Mouse (Mus musculus) midbrain, embryonic 13.5 days (tissue): Measurements from ENCODE around the gene Astn2. TPM values are rescaled to one million over a fixed set of nuclear protein-coding genes. Genes with fewer than 3 reads are reported as not detected.

ENCODE experiments used
- ATAC-seq: fragments of 200-750 bp; cut with Nextera tagmentation; 2 replicates; pipeline ENCODE4 v1.8.0; 2017; ENCODE audit warnings: mild to moderate bottlenecking, moderate TSS enrichment, moderate library complexity
- H3K27ac ChIP-seq: fragments of 300-500 bp; sonication (generic); 2 replicates; pipeline ENCODE4 v1.5.1; 2015; ENCODE audit warnings: inconsistent platforms, mild to moderate bottlenecking, moderate library complexity
- H3K27me3 ChIP-seq: fragments of 300-500 bp; sonication (generic); 2 replicates; pipeline ENCODE4 v1.6.1; 2015; ENCODE audit warnings: mild to moderate bottlenecking, inconsistent platforms
- H3K36me3 ChIP-seq: fragments of 300-500 bp; sonication (generic); 2 replicates; pipeline ENCODE4 v1.6.1; 2015; ENCODE audit warnings: mild to moderate bottlenecking, inconsistent platforms
- H3K4me1 ChIP-seq: fragments of 300-500 bp; sonication (generic); replicated peaks from 2 replicates; pipeline ENCODE4 v1.6.1; 2015; ENCODE audit warnings: inconsistent platforms
- H3K4me2 ChIP-seq: fragments of 300-500 bp; sonication (generic); replicated peaks from 2 replicates; pipeline ENCODE4 v1.6.1; 2015; ENCODE audit warnings: moderate library complexity, mild to moderate bottlenecking, inconsistent platforms
- H3K4me3 ChIP-seq: fragments of 300-500 bp; sonication (generic); replicated peaks from 2 replicates; pipeline ENCODE4 v1.5.1; 2015; ENCODE audit warnings: mild to moderate bottlenecking, inconsistent platforms
- H3K9ac ChIP-seq: fragments of 300-500 bp; sonication (generic); replicated peaks from 2 replicates; pipeline ENCODE4 v1.6.1; 2015; ENCODE audit warnings: mild to moderate bottlenecking, inconsistent platforms
- H3K9me3 ChIP-seq: fragments of 300-500 bp; sonication (generic); 2 replicates; pipeline ENCODE4 v1.6.1; 2016; ENCODE audit warnings: mild to moderate bottlenecking, inconsistent platforms
- WGBS: fragments of 180-500 bp; shearing (Covaris S2); methylation state at CpG from one replicate; pipeline ENCODE4 v1.1.7; 2015; 5-methylcytosine and 5-hydroxymethylcytosine counted together
- polyA plus RNA-seq: library from polyadenylated mRNA; unstranded; fragments of >200 nt; fragmentation: Nextera tagmentation; extraction: Ambion mirVana; gene quantifications from 2 replicates; pipeline ENCODE4 v1.2.1, GENCODE M21; 2015

Astn2 gene
- polyA plus RNA-seq, 1 experiment from 2014 or later = 3.0 TPM

DNA sequence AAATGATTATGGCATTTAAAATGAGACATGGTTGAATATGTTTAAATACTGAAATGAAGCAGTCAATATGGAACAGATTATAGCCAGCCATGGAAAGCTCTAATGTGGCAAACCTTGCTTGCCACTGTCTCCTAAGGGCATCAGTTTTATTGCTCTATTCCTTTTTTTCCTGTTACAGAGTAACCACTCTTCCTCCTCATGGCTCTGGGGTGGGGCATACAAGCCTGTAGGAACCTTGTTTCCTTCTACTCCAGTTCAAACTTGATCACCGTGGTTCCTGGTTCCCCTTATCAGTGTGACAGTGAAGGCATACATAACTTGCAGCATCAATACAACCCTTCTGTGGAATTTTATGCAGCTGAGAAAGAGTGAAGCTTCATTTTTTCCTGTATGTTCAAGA, 517.5 kb downstream of the Astn2 start:
- Histone ChIP-seq H3K9me3 (no peaks in the 10 kb centered on the region), H3K4me2 (no peak overlapping the region), H3K4me1 (peaks cover 11% of the 10 kb centered on the region), H3K4me3 (no peak overlapping the region), H3K9ac (no peak overlapping the region), H3K36me3 (no peaks in the 10 kb centered on the region), H3K27ac (no peak overlapping the region), H3K27me3 (no peaks in the 10 kb centered on the region)
- ATAC-seq = no peak
- WGBS = 92% methylated on average over 1 of the region's 1 CpGs

DNA sequence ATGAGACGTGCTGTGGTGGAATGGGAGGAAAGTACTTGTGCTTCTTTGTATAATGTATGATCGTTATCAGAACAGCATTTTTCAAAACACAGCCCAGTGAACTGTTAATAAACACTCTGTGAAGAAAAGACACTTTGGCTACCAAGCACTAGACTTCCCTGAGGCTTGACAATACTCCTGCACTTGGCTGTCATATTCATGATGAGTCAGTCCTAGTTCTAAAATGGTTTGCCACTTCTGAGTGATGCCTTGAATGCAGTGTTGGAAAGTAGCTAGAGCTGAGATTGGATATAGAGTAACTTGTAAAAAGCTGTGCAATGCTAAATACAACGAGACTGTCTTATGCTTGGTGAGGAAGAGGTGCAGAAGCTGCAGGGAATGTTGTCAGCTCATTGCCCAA, 518.5 kb downstream of the Astn2 start:
- no peak overlapping the region for H3K4me2 ChIP-seq
- no peaks in the 10 kb centered on the region for H3K36me3 ChIP-seq
- no peak overlapping the region for H3K27ac ChIP-seq
- no peaks in the 10 kb centered on the region for H3K9me3 ChIP-seq
- peaks cover 11% of the 10 kb centered on the region for H3K4me1 ChIP-seq
- no peak overlapping the region for H3K4me3 ChIP-seq
- H3K27me3 ChIP-seq = no peaks in the 10 kb centered on the region
- no peak overlapping the region for H3K9ac ChIP-seq
- 90% methylated on average over 3 of the region's 3 CpGs for WGBS
- ATAC-seq = no peak

DNA sequence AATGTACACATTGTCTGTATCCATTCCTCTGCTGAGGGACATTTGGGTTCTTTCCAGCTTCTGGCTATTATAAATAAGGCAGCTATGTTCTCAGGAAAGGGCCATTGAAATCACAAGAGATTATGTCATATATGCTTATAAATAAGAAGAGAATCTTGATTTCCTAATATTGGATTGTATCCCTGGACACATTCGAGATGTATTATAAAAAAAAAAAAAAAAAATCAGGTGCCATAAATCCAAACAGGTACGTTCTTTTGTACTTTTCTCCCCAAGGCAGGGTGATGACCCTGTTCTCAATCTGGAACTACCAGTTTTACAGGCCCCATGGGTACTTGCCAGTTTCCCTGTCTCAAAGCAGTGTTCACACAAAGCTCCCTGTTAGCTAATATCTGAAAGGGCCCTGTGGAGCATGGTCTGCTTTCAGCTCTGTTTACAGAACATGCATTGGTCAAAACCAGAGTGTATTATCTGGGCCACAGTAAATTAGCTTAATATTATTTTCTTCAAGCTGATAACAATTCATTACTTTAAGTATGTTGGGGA, 530.1 kb downstream of the Astn2 start:
- Histone ChIP-seq H3K27ac (no peak overlapping the region), H3K4me2 (no peak overlapping the region), H3K4me1 (no peaks in the 10 kb centered on the region), H3K9ac (no peak overlapping the region), H3K9me3 (no peaks in the 10 kb centered on the region), H3K27me3 (no peaks in the 10 kb centered on the region), H3K4me3 (no peak overlapping the region), H3K36me3 (no peaks in the 10 kb centered on the region)
- no peak for ATAC-seq
- WGBS = 84% methylated on average over 2 of the region's 2 CpGs

DNA sequence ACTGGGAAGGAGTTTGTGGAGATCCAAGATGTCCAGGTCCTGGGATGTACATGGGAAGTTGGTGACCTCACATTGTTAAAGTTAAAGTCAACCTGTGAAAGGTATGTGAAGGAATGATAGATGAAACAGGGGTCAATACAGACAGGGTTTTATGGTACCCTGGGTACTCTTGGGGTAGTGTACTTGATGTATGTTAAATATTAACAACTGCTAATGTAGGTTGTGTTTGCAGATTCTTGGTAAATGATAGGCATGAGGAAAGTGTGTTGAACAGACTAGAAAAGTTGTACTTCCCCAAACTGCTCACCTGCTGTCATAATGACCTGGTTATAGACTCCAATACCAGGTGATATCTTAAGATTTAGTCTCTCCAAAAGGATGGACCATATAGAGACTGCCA, 539.9 kb downstream of the Astn2 start:
- no peak for ATAC-seq
- H3K27me3 ChIP-seq = no peaks in the 10 kb centered on the region
- H3K4me1 ChIP-seq = no peaks in the 10 kb centered on the region
- H3K9ac ChIP-seq = no peak overlapping the region
- H3K4me2 ChIP-seq = no peak overlapping the region
- H3K27ac ChIP-seq = no peak overlapping the region
- no peaks in the 10 kb centered on the region for H3K36me3 ChIP-seq
- no peaks in the 10 kb centered on the region for H3K9me3 ChIP-seq
- no peak overlapping the region for H3K4me3 ChIP-seq

DNA sequence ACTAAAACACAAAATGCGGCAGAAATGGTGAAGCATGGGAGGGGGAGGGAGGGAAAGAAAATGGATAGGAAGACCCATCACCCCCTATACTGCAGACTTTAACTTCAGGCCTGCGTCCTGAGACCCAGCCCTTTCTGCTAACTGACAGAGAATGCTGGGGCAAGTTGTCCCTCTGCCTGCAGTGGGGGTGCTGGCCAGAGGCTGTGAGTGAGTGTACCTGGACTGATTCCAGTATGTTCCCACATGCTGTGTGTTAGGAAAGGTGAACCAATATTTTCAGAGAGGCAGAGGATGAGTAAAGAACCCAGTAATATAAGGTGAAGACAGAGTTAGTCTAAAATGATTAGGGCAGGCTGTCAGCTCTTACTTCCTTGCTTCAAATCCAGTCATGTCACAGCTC, 561.2 kb downstream of the Astn2 start:
- H3K9me3 ChIP-seq = no peaks in the 10 kb centered on the region
- no peaks in the 10 kb centered on the region for H3K36me3 ChIP-seq
- ATAC-seq = no peak
- H3K4me3 ChIP-seq = no peak overlapping the region
- no peak overlapping the region for H3K27ac ChIP-seq
- H3K4me1 ChIP-seq = peaks cover 19% of the 10 kb centered on the region
- no peak overlapping the region for H3K4me2 ChIP-seq
- peaks cover 82% of the 10 kb centered on the region for H3K27me3 ChIP-seq
- no peak overlapping the region for H3K9ac ChIP-seq
- WGBS = 82% methylated on average over 2 of the region's 2 CpGs

DNA sequence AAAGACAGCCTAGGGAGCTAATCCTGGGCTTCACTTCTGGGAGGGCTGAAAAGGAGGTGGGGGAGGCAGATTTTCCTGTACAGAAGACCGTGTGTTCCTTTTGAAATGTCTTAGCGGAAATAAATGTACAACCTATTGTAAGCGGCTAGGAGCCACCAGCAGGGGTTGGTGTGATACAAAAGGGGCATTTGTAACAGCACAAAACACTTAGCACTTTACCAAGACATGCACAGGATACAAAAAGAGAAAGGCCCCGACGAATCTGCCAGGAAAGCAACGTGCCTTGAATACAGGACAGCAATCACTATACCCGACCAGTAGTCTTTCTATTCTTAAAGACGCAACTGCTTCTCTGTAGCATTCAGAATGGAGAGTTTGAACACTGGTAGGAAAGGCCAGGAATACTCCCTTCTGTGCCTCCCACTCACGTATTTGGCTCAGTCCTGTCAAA, 564.8 kb downstream of the Astn2 start:
- H3K27me3 ChIP-seq = peaks cover 86% of the 10 kb centered on the region
- no peaks in the 10 kb centered on the region for H3K9me3 ChIP-seq
- no peak overlapping the region for H3K4me3 ChIP-seq
- peak; percentile 92 for ATAC-seq
- H3K4me2 ChIP-seq = no peak overlapping the region
- H3K9ac ChIP-seq = no peak overlapping the region
- 5% methylated on average over 9 of the region's 9 CpGs for WGBS
- H3K27ac ChIP-seq = 0 out of 2 replicates have a peak overlapping the region, but pooled peaks have one; percentile 15
- no peaks in the 10 kb centered on the region for H3K36me3 ChIP-seq
- H3K4me1 ChIP-seq = peaks cover 22% of the 10 kb centered on the region

DNA sequence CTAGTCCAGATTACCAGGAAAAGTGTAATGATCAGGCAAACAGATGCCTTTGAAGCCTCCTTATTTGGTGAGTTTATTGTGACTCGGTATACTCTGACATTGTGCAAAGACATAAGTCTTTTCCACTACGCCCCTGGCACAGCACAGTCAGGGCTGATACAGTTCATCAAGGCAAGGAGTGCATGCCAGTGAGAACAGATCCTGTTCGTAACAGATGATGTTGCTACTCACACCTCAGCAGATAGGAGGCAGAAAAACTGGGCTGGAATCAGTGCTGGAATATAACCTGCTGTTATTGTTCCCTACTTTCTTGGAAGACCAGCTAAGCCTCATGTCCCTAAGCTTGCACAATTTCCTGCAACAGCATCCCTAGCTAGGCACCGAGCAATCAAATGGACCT, 565.6 kb downstream of the Astn2 start:
- no peaks in the 10 kb centered on the region for H3K36me3 ChIP-seq
- ATAC-seq = peak; percentile 16; the same call in 1 of the 2 replicates

DNA sequence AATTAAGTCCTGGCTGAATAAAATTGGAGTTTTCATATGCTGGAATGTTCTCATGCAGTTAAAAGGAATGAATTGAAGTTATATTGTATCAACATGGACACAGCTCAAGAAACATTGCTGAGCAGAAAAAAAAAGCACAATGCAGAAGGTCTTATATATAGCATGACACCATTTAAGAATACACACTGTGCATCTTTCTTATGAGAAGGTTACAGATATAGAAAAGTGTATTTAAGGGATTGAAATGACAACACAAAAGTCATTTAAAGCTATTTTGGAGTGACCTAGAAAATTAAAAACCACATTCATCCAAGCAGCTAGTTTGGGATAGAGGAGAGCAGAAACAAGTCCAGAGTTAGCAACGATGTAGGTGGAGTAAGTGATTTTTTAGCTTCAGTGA, 571.4 kb downstream of the Astn2 start:
- H3K27me3 ChIP-seq = peaks cover 70% of the 10 kb centered on the region
- no peak overlapping the region for H3K4me2 ChIP-seq
- H3K9ac ChIP-seq = no peak overlapping the region
- H3K4me3 ChIP-seq = no peak overlapping the region
- H3K4me1 ChIP-seq = 0 out of 2 replicates have a peak, but pooled peaks cover 6% of the 10 kb centered on the region
- H3K27ac ChIP-seq = no peak overlapping the region
- H3K9me3 ChIP-seq = no peaks in the 10 kb centered on the region
- no peaks in the 10 kb centered on the region for H3K36me3 ChIP-seq
- ATAC-seq = no peak
- 88% methylated on average over 1 of the region's 1 CpGs for WGBS

More for the DNA sequence above, 565.6 kb downstream of the Astn2 start:
- peaks cover 22% of the 10 kb centered on the region for H3K4me1 ChIP-seq
- peak overlapping the region; percentile 12; the same call in 1 of the 2 replicates for H3K27ac ChIP-seq
- H3K4me2 ChIP-seq = no peak overlapping the region
- no peak overlapping the region for H3K4me3 ChIP-seq
- peaks cover 85% of the 10 kb centered on the region for H3K27me3 ChIP-seq
- H3K9ac ChIP-seq = no peak overlapping the region
- H3K9me3 ChIP-seq = no peaks in the 10 kb centered on the region
- WGBS = 55% methylated on average over 4 of the region's 4 CpGs

DNA sequence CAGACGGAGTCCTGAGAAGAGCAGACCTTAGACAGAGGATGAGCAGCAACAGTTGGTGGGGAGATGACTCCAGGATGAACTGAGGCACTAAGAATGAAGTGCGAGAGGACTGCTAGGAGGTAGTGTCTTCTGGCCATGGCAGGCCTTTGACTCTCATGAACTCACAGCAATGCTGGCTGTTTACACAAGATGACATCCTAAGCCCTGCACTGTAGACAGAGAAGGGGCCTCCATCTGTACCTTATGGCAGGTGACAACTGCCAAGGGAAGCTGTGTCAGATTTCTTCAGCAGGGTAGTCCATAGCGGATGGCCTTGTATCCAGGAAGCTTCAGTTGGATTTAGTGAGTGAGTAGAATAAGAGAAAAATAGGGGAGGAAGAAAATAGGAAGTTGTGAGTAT, 572.5 kb downstream of the Astn2 start:
- H3K4me1 ChIP-seq = 0 out of 2 replicates have a peak, but pooled peaks cover 6% of the 10 kb centered on the region
- H3K4me2 ChIP-seq = no peak overlapping the region
- ATAC-seq = no peak
- no peaks in the 10 kb centered on the region for H3K9me3 ChIP-seq
- no peak overlapping the region for H3K9ac ChIP-seq
- no peak overlapping the region for H3K4me3 ChIP-seq
- H3K27me3 ChIP-seq = peaks cover 59% of the 10 kb centered on the region
- no peaks in the 10 kb centered on the region for H3K36me3 ChIP-seq
- 89% methylated on average over 3 of the region's 3 CpGs for WGBS
- H3K27ac ChIP-seq = no peak overlapping the region

DNA sequence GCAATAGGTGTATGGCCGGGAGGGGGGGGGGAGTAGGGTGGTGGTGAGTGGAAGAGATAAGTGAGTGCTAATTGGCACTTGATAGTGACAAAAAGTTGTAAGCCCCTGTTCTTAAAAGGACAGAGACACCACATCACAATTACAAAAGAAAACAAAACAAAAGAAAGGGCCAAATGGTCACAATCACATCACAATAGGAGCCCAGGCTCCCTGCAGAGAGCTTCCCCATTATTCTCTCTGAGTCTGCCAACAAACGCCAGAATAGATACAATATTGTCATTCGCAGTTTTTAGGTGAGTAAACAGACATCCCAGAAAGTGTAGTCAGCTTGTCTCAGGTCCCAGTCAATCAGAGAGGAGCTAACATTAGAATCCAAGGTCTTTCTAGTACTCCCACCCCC, 573.9 kb downstream of the Astn2 start:
- under 1% methylated on average over 3 of the region's 3 CpGs for WGBS
- no peak overlapping the region for H3K4me3 ChIP-seq
- peaks cover 45% of the 10 kb centered on the region for H3K27me3 ChIP-seq
- no peaks in the 10 kb centered on the region for H3K36me3 ChIP-seq
- H3K4me1 ChIP-seq = 0 out of 2 replicates have a peak, but pooled peaks cover 6% of the 10 kb centered on the region
- ATAC-seq = no peak
- no peak overlapping the region for H3K27ac ChIP-seq
- no peak overlapping the region for H3K4me2 ChIP-seq
- no peaks in the 10 kb centered on the region for H3K9me3 ChIP-seq
- no peak overlapping the region for H3K9ac ChIP-seq

DNA sequence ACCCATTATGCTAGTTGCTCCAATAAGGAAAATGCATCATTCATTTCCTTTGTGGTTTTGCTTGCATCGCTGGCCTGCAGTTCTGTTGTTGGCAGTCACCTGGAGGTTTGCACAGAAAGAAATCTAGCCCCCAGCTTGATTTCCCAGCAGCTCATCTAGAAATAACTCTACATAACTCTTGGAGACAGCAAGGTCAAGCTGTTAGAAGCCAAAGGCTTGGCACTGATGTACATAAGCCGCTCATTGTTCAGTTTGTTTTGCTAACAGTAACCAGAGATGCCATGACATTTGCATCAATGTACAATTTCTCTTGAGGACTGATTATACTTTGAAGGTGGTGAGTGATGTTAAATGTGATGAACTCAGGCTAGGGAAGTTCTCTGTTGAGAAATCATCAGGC, 583.3 kb downstream of the Astn2 start:
- H3K9ac ChIP-seq = no peak overlapping the region
- ATAC-seq = no peak
- WGBS = 78% methylated on average over 2 of the region's 2 CpGs
- H3K27ac ChIP-seq = no peak overlapping the region
- no peaks in the 10 kb centered on the region for H3K36me3 ChIP-seq
- no peaks in the 10 kb centered on the region for H3K9me3 ChIP-seq
- H3K4me1 ChIP-seq = peaks cover 12% of the 10 kb centered on the region
- no peak overlapping the region for H3K4me2 ChIP-seq
- no peaks in the 10 kb centered on the region for H3K27me3 ChIP-seq
- no peak overlapping the region for H3K4me3 ChIP-seq

DNA sequence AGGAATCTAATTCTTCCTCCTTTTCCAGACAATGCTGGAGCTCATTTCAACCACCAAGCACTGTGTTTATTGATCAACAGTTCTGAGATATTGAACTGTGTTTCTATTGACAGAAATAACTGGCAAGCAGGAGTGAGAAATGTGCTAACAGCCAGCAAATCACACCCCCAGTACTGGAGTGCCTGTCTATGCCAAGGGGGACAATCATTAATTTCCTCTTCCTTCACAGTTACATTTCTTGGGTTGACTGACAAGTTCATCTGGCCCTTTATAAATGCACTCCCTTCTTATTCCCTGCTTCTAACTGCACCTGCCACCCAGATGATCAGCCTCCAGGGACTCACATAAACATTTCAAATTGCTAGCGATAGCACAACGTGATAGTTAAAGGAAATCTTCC, 584.2 kb downstream of the Astn2 start:
- H3K4me2 ChIP-seq = no peak overlapping the region
- H3K4me1 ChIP-seq = peaks cover 12% of the 10 kb centered on the region
- H3K36me3 ChIP-seq = no peaks in the 10 kb centered on the region
- H3K27me3 ChIP-seq = no peaks in the 10 kb centered on the region
- H3K4me3 ChIP-seq = no peak overlapping the region
- H3K27ac ChIP-seq = 0 out of 2 replicates have a peak overlapping the region, but pooled peaks have one; percentile 12
- H3K9ac ChIP-seq = no peak overlapping the region
- no peaks in the 10 kb centered on the region for H3K9me3 ChIP-seq
- ATAC-seq = no peak
- WGBS = 50% methylated on average over 2 of the region's 2 CpGs

DNA sequence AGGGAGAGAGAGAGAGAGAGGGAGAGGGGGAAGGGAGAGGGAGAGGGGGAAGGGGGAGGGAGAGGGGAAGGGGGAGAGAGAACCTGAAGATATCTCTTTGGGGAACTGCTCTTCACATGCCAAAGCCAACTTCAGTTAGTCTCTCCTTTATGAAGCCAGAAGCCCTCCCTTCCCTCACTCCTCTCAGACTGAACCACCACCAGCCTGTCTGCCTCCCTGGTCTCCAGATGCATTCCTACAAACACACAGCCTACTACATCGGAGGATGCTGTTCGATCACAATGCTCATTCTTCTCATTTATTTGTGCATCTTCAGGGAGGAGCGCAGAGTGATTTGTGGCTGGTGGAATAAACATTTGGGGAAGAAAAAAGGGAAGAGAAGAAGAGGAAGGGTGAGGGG, 584.6 kb downstream of the Astn2 start:
- H3K9ac ChIP-seq = no peak overlapping the region
- no peaks in the 10 kb centered on the region for H3K36me3 ChIP-seq
- H3K4me3 ChIP-seq = no peak overlapping the region
- no peaks in the 10 kb centered on the region for H3K27me3 ChIP-seq
- H3K4me1 ChIP-seq = peaks cover 12% of the 10 kb centered on the region
- no peak overlapping the region for H3K4me2 ChIP-seq
- 0 out of 2 replicates have a peak overlapping the region, but pooled peaks have one; percentile 12 for H3K27ac ChIP-seq
- WGBS = 48% methylated on average over 3 of the region's 3 CpGs
- H3K9me3 ChIP-seq = no peaks in the 10 kb centered on the region
- peak; percentile 63 for ATAC-seq
